Mouse (Mus musculus) c-Kit-positive CD71-positive TER-119-positive erythroid progenitor cells, embryonic 14.5 days (primary cell): ENCODE results near the gene Gm49776.
"Not testable (repeated sequence)": the region's sequence is repeated elsewhere in the genome, so short reads cannot be mapped to it uniquely, and the experiment has no call there.

Experiments used
- DNase-seq: peaks from one replicate; pipeline ENCODE4 v3.0.0-alpha.2; 2013; ENCODE audit warnings: low spot score

Gene Gm49776

DNA sequence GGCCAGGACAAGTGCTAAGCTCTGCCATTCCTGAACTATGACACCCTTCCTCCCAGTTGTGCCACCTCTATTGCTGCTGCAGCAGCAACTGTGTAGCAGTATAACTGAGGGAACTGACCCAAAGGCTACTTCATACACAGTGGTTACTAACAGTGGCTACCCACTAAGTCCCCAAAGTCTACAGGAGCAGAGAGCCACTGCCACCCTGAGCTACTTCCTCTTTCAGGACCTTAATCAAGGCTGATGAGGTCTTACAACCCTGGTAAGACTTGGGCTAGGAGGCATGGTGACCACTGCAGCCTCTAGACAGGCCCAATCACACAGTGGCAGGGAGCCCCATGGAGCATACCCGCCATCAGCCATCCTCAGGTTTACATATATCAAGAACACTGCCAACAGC is 56.1 kb downstream of the Gm49776 start:
- DNase-seq: no peak

DNA sequence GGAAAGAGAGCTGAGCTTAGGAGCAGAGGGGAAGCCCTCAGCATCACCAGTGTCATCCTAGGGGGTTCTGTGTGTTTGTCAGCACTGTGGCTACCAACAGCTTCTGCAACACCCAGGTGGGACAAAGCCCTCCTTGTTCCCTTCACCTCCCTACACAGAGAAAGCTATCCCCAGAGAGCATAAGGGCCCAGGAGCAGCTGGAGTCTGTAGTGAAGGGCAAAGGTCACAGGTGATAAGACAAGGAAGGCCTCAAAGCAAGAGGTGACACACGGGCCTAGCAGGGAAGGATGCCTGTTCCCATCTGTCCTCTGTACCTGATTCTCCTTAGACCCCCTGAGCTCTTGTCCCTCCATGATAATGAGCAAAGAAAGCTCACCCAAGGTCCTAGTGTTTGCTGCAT is 56.5 kb downstream of the Gm49776 start:
- no peak for DNase-seq

DNA sequence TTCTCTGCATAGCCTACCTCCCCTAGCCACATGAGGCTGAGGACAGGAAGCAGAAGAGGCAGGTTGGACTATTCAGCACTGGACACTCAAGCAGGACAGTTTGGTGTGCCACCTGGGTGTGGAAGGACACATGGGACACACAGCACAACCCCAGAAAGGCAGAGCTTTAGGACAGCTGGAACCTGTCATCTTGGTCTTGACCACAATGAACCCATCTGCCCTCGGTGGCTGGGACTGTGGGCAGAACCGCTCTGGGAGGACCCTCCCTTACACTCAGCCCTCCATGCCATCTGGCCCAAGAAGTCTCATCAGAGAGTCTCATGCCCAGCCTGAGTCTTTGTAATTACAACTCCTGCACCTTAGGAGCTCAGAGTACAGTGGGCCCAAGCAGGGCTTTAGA is 58.1 kb downstream of the Gm49776 start:
- DNase-seq: no peak

DNA sequence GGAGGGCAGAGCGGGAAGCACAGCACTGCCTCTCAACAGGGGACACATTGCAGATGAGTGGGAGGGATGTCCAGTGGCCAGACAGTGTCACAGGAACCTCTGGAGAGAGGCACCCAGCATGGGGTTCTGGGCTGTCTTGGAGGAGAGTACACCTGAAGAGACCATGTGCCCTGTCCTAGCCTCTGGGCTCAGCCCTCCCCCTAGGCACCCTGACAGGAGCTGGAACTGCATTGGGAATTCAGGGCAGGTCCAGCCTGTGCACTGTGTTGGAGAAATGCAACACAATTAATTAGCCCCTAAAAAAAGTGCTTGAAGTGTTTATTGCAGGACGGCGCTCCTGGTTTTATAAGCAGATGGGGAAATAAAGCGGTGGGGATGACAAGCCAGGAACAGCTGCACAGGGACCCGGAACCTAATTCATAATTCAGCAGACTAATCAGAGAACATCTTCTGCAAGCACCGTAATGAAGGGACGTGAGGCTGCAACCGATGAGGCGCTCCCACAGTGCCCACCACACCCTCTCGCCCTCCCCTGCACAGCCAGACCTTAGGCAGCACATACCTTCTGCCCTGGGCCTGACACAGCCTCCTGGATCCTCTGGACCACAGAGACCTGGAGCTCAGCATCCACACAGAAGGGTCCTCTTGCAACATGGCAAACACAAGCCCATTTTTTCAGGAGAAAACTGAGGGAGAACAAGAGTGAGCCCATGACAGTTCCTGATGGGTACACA is 59.6 kb downstream of the Gm49776 start:
- DNase-seq: no peak

DNA sequence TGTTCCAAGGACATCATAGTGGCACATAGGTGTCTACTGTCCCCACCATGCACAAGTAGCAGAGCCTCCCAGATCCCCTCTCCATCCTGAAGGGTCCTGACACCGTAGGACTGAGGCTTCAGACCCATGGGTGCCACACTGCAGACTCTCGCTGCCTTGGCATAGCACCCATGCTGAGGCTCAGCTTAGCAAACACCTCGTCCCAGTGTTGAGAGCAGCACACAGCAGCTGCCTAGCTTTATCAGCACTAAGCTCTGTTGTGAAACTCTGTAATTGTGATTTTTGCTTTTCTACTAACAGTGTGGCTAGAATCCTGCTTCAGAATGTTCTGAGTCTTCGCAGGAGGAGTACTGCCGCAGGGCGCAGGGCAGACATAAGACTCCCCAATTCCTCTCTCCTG is 60.2 kb downstream of the Gm49776 start:
- no peak for DNase-seq

DNA sequence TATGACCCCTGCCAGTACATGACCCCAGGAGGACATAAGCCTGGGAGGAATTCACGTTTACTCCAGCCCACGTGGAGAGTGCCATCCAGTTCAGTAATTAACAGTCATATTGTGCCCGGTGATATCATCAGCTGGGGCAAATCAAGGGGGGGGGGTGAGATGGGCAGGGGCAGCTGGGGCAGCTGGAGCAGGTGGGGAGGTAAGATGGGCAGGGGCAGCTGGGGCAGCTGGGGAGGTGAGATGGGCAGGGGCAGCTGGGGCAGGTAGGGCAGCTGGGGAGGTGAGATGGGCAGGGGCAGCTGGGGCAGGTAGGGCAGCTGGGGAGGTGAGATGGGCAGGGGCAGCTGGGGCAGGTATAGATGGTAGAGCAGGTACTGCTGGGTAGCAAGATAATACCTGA is 62.6 kb downstream of the Gm49776 start:
- DNase-seq: not testable (repeated sequence)
